Mouse (Mus musculus): ENCODE measurements around the gene Selenbp2.

DNA sequence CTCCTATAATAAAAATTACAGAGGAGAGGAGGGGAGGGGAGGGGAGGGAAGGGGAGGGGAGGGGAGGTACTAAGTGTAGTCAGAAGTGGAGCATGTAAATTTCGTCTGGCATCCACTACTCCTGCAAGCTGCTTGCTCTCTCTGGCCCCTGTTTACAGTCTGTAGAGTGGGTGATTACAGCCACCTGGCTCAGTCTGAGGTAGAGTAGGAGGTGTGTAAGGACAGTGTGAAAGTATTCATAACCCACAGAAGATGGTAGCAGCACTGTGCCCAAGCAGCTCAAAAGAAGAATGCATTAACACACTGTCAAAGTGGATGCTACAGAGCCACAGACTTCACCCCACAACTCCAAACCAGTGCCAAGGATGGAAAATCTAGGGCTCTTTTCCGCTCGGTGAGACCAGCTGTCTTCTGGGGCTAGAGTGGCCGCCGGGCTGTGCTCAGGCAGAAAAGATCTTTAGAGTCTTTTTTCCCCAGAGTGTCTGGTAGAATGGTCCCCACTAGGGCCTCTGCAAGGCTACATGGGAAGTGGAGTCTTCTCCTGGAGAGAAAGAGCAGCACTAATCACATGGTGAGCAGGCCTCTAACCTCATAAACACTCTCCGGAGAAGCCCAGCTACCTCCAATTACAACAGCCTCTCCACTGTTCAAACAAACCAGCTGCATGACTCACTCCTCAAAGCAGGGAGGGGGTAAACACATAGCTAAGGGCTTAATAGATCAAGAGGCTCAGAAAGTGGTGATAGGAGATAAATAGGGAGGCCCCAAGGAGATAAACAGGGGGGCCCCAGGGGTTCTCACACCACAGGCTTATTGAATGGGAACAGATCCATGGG is 44.4 kb upstream of the Selenbp2 start:
- TF ChIP-seq ZNF384 (IDR thresholded peaks at IDR 0.05; ENCODE audit: low read depth, low read length) (no peak), TCF12 (IDR thresholded peaks at IDR 0.05; ENCODE audit: low read depth, low read length) (peak; percentile 69), ZKSCAN1 (IDR thresholded peaks at IDR 0.05; ENCODE audit: low read depth, low read length) (no peak), NELFE (IDR thresholded peaks at IDR 0.05; ENCODE audit: low read depth, low read length) (no peak), RCOR1 (IDR thresholded peaks at IDR 0.05; ENCODE audit: low read depth, low read length) (peak; percentile 53; the same call in 1 of the 2 replicates)
